Mouse (Mus musculus): ENCODE measurements around the gene Dis3l.
A peak's percentile ranks its signal among the peaks of the same experiment; 100 is the strongest.
"Not testable (repeated sequence)": the region's sequence is repeated elsewhere in the genome, so short reads cannot be mapped to it uniquely, and the experiment has no call there.

The Dis3l gene

GRCm38 (mm10) chr9:64316986-64317385 is 24.1 kb downstream of the Dis3l start:
- DNase-seq = no peak

DNA sequence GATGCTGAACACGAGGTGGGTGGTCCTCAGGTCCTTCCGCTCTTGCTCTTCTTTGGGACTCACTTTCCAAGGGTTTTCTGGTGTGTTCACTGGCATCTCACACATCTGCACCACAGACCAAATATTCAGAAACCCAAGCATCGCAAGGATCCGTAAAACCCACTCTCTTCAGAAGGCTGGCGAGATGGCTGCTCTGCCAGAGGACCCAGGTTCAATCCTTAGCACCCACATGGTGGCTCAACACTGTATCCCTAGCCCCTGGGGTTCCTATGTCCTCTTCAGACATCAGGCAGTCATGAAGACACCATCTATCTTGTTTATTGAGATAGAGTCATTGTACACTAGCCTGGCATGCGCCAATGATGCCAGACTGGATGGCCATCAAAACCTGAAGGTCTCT is 26.4 kb downstream of the Dis3l start:
- no peak for DNase-seq

DNA sequence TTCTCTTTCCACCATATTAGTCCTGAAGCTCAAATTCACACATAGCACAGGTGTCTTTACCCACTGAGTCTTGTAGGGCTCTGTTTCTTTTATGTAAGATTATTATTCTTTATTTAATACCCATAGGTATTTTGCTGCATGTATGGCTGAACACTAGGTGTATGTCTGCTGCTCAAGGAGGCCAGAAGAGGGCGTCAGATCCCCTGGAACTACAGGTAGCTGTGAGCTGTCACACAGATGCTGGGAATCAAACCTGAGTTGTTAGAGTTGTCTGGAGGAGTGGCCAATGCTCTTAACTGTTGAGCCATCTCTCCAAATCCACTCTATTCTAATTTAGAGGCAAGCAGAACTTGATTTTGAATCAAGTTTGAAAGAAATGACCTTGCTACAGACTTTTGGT is 29.0 kb downstream of the Dis3l start:
- DNase-seq = peak in 1 of 2 experiments; percentile 22

DNA sequence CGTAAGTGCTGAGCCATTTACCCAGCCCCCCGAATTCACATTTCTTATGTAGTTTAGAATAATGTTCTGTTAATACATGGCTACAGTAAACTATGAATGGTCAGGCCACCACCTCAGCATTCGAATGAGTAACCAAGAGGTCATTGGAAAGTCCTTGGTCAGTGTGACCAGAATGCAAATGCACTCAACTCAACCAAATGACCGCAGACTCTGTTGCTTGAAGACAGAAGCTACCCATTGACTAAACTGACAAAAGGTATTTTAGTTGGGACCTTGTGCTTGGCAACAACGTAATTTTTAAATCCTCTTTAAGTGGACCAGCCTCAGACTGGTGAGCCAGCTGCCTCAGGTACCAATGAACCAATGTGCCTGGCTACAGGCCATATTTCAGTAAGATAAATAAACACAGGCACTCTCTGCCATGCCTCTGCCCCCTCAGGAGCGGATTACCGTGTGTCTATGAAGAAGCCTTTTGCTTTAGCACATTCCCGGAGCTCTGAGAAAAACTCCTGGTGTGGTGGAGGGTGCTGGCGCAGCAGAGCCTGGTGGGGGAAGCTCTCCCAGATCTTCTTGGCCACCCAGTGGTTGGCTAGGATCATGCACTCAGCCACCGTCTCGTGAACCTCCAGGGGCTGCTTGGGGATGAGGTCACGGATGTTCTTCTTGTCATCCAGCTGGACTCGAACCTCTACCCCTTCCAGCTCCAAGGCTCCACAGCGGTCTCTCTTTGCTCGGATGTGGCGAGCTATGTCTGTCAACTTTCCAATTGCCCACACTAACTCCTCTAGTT is 29.9 kb downstream of the Dis3l start:
- no peak for DNase-seq

- no peak for DNase-seq
Measured at GRCm38 (mm10) chr9:64306476-64307312, 34.4 kb downstream of the Dis3l start.

DNA sequence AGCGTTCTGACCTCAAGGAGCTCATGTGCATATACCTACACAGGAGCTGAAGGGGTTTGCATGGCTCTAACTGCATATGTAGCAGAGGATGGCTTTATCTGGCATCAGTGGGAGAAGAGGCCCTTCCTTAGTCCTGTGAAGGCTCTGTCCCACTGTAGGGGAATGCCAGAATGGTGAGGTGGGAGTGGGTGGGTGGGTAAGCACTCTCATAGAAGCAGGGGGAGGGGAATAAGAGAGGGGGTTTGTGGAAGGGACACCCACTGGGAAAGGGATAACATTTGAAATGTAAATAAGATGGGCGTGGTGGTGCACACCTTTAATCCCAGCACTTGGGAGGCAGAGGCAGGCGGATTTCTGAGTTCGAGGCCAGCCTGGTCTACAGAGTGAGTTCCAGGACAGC is 38.0 kb downstream of the Dis3l start:
- not testable (repeated sequence) for DNase-seq

GRCm38 (mm10) chr9:64282404-64282987 is 58.6 kb downstream of the Dis3l start:
- no peak for DNase-seq

GRCm38 (mm10) chr9:64281781-64282178 is 59.3 kb downstream of the Dis3l start:
- no peak for DNase-seq

DNA sequence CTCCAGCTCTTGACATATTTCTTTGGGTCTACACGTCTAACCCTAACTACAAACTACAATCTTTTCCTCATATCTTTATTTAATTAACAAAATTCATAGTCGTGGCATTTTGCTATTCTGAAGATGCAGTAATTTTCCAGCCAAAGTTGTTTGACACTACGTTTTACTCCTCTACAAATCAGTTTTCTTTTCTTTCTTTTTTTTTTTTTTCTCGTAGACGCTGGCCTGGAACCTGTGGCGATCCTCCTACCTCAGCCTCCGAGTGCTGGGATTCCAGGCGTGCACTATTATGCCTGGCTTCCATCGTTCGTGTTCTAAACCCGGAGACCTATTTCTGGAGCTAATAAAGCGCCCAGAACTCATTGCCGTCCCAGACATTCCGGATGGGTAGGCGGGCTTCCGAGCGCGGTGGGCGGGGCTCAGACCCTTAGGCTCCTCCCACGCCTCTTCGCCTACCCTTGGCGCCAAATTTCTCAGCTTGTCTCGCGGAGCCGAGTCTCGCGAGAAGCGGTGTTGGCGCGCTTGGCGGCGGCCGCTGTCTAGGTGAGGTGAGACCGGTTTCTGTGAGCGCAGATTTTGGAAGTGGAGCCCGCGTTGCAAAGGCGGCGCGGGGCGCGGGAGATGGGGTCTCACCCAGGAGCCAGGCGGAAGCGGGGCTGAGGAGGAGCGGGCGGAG is 59.8 kb downstream of the Dis3l start, which contains the start of gene Tipin:
Gene Tipin, plus strand, starts transcription at position 477 of the 676 bp plus-strand sequence.
- DNase-seq = peak; percentile 96 to 97

GRCm38 (mm10) chr9:64278665-64279310 is 62.3 kb downstream of the Dis3l start:
- no peak for DNase-seq

- peak; percentile 76 to 84 for DNase-seq
Measured at GRCm38 (mm10) chr9:64277706-64278105, 63.4 kb downstream of the Dis3l start.

DNA sequence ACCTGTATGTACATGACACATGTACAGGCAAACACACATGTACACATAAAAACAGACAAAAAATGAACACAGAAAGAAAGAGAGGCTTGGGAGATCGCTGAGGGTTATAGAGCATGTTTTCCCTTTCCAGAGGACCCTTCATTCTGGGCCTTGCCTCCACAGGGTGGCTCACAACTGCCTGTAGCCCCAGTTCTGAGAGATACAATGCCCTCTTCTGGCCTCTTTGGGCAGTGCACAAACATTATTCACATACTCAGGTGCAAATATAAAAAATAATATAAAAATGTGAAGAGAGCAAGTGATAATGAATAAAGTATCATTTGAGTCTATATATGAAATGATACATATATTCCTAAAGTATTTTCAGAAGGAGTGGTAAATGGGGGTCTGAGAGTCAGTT is 66.2 kb downstream of the Dis3l start:
- DNase-seq = no peak

DNA sequence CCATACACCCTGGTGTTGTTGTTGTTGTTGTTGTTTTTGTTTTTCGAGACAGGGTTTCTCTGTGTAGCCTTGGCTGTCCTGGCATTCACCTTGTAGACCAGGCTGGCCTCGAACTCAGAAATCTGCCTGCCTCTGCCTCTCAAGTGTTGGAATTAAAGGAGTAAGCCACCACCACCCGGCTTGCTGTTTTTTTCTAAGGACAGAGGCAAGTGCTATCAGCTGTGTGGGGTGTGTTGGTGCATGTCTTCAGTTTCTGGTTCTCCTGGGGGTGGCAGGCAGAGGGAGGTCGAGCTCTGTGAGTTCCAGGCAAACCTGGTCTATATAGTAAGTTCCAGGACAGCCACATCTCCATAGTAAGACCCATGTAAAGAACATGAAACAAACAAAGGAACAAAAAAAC is 66.8 kb downstream of the Dis3l start:
- no peak for DNase-seq

- peak in 1 of 2 experiments; percentile 20 for DNase-seq
Measured at GRCm38 (mm10) chr9:64273757-64274156, 67.3 kb downstream of the Dis3l start.

GRCm38 (mm10) chr9:64272611-64273010 is 68.5 kb downstream of the Dis3l start:
- peak; percentile 34 to 61 for DNase-seq

DNA sequence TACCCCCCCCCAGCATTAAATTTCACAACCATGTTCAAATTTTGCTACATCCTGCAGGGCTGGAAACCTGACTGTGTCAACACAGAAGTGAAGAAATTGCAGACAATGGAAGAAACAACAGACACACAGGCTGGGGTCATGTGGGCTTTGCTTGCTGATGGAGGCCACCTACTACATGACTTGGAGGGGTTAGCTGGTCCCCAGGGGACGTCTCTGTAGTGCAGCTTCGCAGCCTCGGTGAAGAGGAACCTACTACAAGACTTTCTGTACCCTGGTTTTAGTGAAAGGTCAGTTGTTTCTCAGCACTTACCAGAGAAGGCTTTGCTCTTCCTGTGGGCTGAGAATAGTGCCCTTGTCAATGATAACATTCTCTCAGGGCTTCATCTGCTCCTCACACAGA is 69.8 kb downstream of the Dis3l start:
- no peak for DNase-seq

DNA sequence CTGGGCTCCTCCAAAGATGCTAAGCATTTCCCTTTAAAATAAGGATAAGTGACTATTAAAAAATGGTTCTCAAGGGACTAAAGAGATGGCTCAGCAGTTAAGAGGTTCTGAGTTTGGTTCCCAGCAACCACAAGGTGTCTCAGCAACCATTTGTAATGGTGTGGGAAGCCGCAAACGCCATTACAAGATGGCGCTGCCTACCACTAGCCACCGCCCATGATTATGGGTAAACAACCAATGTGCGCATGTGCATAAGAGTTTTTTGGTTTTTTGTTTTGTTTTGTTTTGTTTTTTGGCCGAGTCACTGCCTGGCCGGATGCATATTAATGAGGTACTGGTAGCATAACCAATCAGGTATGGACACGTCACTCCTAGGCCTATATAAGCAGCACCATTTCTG is 72.3 kb downstream of the Dis3l start:
- not testable (repeated sequence) for DNase-seq

DNA sequence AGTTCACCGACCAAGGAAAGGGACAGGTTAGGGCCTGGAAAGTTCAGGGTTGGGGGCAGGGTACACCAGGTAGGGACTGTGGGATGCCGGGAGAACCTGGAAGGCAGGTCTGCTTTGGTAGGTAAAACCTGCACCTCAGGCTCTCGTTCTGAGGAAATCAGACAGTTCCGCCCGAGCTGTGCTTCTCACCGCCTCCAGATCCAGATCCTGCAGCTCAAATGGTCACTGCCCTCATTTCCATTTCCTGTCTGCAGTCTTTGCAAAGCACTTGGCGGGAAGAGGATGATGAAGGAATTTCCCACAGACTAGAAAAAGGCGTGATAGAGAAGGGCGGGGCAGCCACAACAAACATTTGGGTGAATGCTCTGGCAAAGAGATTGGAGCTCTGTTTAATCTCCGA is 72.9 kb downstream of the Dis3l start:
- no peak for DNase-seq

GRCm38 (mm10) chr9:64267231-64267630 is 73.9 kb downstream of the Dis3l start:
- no peak for DNase-seq

- no peak for DNase-seq
Measured at GRCm38 (mm10) chr9:64264813-64265212, 76.3 kb downstream of the Dis3l start.

- DNase-seq = no peak
Measured at GRCm38 (mm10) chr9:64261023-64261422, 80.1 kb downstream of the Dis3l start.

DNA sequence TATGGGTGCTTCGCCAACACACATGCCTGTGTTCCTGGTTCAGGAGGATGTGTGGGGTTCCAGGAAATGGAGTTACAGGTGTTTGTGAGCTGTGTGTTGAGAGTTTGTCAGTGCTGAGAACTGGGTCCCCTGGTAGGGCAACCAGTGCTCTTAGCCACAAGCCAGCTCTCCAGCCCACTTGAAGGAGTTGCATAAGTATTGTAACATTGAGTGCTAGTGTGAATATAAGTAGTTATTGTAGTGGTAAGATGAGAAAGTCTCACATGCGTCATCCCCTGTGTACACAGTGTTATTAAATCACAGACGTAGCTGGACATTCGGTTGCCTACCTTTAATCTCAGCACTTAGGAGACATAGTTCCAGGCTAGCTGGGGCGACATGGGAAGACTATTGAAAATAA is 81.2 kb downstream of the Dis3l start:
- no peak for DNase-seq
